Mouse (Mus musculus): ENCODE data around the gene Wscd2.

GRCm38 (mm10) chr5:113630116-113630515 lies 140.0 kb downstream of the Wscd2 start:
- no peak for TF ChIP-seq TAL1 (IDR thresholded peaks at IDR 0.05; ENCODE audit: low read length)
- no peak for TF ChIP-seq GATA1 (IDR thresholded peaks at IDR 0.05; ENCODE audit: low read length)
